Mouse (Mus musculus) urinary bladder, postnatal 36 days (tissue): ENCODE measurements around the gene Wdr59.

Experiments
- DNase-seq, 2 experiments: peaks; one replicate each; pipeline ENCODE4 v3.0.0; 2022; ENCODE audit warnings: low spot score in 2 of 2, mixed read lengths in 1 of 2

Wdr59 gene

DNA sequence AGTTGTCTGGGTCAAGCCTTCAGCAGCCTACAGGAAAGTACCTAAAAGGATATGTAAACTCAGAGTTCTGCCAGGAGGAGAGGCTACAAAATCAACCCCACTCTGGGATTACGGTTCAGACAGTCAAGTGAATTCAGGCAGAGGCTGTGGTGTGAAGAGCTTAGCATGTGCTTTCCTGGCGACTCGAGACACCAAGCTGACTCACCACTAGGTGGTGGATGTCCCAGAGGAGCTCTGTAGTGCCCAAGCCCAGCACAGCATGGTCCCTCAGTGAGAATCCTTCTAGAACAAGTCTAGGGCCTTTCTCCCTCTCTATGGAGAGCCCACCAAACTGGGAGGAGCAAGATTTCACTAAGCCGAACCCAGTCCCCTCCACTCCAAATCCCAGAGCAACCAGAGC is 118.5 kb downstream of the Wdr59 start:
- DNase-seq = no peak
